Mouse (Mus musculus) embryonic facial prominence, embryonic 13.5 days (tissue): ENCODE results near the gene Tubg1. TPM values are rescaled to one million over a fixed set of nuclear protein-coding genes. Genes with fewer than 3 reads are reported as not detected.

Experiments
- ATAC-seq: fragments of 200-750 bp; cut with Nextera tagmentation; 2 replicates; pipeline ENCODE4 v1.8.0; 2017; ENCODE audit warnings: low read depth; ENCODE audit not compliant: insufficient number of reproducible peaks, insufficient read depth, low FRiP score, low TSS enrichment
- H3K27ac ChIP-seq: fragments of 300-500 bp; sonication (generic); 2 replicates; pipeline ENCODE4 v1.5.1; 2015; ENCODE audit warnings: moderate library complexity, mild to moderate bottlenecking, inconsistent platforms
- H3K27me3 ChIP-seq: fragments of 300-500 bp; sonication (generic); 2 replicates; pipeline ENCODE4 v1.6.1; 2015; ENCODE audit warnings: mild to moderate bottlenecking, inconsistent platforms
- H3K36me3 ChIP-seq: fragments of 300-500 bp; sonication (generic); 2 replicates; pipeline ENCODE4 v1.6.1; 2015; ENCODE audit warnings: mild to moderate bottlenecking, inconsistent platforms
- H3K4me1 ChIP-seq: fragments of 300-500 bp; sonication (generic); 2 replicates; pipeline ENCODE4 v1.6.1; 2015; ENCODE audit warnings: inconsistent platforms
- H3K4me2 ChIP-seq: fragments of 300-500 bp; sonication (generic); 2 replicates; pipeline ENCODE4 v1.6.1; 2015; ENCODE audit warnings: moderate library complexity, mild to moderate bottlenecking, inconsistent platforms
- H3K4me3 ChIP-seq: fragments of 300-500 bp; sonication (generic); 2 replicates; pipeline ENCODE4 v1.5.1; 2015; ENCODE audit warnings: mild to moderate bottlenecking, inconsistent platforms
- H3K9ac ChIP-seq: fragments of 300-500 bp; sonication (generic); 2 replicates; pipeline ENCODE4 v1.6.1; 2015; ENCODE audit warnings: mild to moderate bottlenecking, inconsistent platforms
- H3K9me3 ChIP-seq: fragments of 300-500 bp; sonication (generic); 2 replicates; pipeline ENCODE4 v1.6.1; 2016; ENCODE audit warnings: inconsistent platforms
- WGBS: fragments of 180-500 bp; shearing (Covaris S2); methylation state at CpG from one replicate; pipeline ENCODE4 v1.1.7; 2015; ENCODE audit warnings: mixed read lengths; 5-methylcytosine and 5-hydroxymethylcytosine counted together
- polyA plus RNA-seq: library from polyadenylated mRNA; unstranded; fragments of >200 nt; fragmentation: Nextera tagmentation; extraction: Ambion mirVana; gene quantifications from 2 replicates; pipeline ENCODE4 v1.2.1, GENCODE M21; 2015

Gene Tubg1
- polyA plus RNA-seq, 1 experiment from 2014 or later = 77.2 TPM

DNA sequence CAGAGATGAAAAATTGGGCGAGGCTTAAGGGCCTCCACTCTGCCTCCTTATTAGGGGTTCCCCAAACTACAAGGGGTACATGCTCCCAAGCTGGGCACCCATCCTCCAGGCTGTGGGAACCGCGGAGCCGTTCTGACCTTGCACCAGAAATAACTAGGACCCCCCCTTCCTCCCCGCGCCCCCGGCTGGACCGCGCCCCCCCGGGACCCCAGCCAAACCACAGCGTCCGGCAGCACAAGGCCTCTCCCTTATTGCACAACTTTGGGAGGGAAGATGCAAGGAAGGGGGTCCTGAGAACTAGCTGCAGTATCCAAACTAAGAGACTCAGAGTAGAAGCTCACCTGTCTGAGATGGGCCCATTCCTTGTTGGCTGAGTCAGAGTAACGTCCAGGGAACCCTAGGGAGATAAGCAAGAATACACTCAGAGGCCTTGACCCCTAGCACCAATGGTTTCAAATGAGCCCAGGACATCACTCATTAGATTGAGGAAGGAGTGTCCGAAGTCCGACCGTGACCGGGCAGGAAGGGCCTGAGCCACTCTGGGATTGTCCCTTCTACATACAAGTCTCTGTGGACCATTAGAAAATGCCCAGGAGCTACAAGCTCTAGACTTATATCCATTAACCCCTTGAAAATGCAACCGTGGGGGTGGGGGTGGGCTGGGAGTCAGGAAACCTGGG lies 48.7 kb downstream of the Tubg1 start:
- Histone ChIP-seq H3K27me3 (peaks cover 79% of the 10 kb centered on the region), H3K4me2 (peak overlapping the region; percentile 92), H3K4me1 (peaks cover 66% of the 10 kb centered on the region), H3K9me3 (no peaks in the 10 kb centered on the region), H3K27ac (no peak overlapping the region), H3K4me3 (0 out of 2 replicates have a peak overlapping the region, but pooled peaks have one; percentile 1), H3K36me3 (peaks cover 30% of the 10 kb centered on the region), H3K9ac (no peak overlapping the region)
- no peak for ATAC-seq
- WGBS = 59% methylated on average over 15 of the region's 18 CpGs

DNA sequence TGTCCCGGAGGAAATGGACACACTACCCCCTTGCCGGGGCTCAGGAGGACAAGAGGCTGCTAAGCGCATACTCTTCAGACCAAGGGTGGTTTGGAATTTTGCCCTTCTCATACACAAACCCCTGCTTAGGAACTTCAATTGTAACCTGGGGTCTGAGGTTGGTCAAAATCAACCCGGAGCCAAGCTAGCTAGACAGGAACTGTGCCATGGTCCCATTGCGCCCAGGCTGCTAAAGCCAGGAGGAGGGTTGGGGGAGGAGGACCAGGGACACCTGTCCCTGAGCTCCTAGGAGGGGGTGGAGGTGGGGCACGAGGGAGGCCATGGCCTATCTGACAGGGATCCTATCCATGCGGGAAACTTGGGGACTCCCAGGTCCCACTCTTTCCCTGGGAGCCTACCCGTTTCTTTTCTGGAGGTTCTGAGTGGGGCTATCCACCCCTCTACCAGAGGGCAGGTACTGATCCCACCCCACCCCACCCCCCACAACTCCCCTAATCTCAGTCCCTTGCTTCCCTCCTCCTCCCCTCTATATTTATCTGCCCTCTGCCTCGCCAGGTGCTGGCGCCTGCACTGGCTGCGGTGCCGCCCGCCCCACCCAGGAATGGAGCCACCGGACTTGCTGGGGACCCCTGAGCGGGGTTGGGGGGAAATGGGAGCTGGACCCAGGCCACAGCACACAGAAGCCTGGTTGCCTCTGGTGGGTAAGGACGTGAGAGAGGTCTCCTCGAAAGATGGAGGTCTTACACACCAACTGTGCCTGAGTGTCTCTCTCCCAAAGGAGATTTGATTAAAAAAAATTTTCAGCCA lies 49.8 kb downstream of the Tubg1 start:
- peak overlapping the region; percentile 92 for H3K4me2 ChIP-seq
- H3K4me3 ChIP-seq = peak overlapping the region; percentile 76
- no peak for ATAC-seq
- H3K36me3 ChIP-seq = peaks cover 24% of the 10 kb centered on the region
- H3K27me3 ChIP-seq = peaks cover 79% of the 10 kb centered on the region
- 14% methylated on average over 17 of the region's 17 CpGs for WGBS
- H3K27ac ChIP-seq = no peak overlapping the region
- H3K9me3 ChIP-seq = no peaks in the 10 kb centered on the region
- peaks cover 66% of the 10 kb centered on the region for H3K4me1 ChIP-seq
- H3K9ac ChIP-seq = peak overlapping the region; percentile 79

DNA sequence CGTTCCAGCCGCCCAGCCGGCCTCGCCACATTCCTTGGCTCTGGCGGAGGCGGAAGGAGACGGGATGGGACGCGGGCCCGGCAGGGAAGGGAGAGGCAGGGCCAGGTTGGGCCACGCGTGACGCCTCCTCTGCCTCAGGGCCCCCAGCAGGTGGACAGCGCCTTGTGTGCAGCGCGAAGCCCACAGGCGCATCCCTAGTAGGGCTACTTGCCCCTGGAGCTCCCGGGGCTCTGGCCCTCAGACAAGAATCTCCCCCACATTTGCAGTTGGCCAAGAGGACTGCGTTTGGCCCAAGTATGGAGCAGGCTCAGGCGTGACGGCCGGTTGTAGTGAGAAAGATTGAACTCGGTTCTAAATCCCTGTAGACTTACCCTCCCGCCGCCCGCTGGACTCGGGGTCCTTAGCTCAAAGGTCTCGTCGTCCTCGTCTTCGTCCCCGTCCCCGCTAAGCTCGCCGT lies 50.6 kb downstream of the Tubg1 start, which contains the start of gene Cntnap1:
Gene Cntnap1, plus strand, starts transcription at position 170 of the 457 bp plus-strand sequence.
- H3K27me3 ChIP-seq = peaks cover 79% of the 10 kb centered on the region
- H3K36me3 ChIP-seq = peaks cover 19% of the 10 kb centered on the region
- under 1% methylated on average over 35 of the region's 35 CpGs for WGBS
- no peak for ATAC-seq
- H3K4me2 ChIP-seq = peak within 1 kb of the TSS; percentile 92
- H3K9me3 ChIP-seq = no peaks in the 10 kb centered on the region
- peak within 1 kb of the TSS; percentile 60; the same call in 1 of the 2 replicates for H3K27ac ChIP-seq
- H3K4me3 ChIP-seq = peak within 1 kb of the TSS; percentile 76
- peaks cover 66% of the 10 kb centered on the region for H3K4me1 ChIP-seq
- peak within 1 kb of the TSS; percentile 79 for H3K9ac ChIP-seq

DNA sequence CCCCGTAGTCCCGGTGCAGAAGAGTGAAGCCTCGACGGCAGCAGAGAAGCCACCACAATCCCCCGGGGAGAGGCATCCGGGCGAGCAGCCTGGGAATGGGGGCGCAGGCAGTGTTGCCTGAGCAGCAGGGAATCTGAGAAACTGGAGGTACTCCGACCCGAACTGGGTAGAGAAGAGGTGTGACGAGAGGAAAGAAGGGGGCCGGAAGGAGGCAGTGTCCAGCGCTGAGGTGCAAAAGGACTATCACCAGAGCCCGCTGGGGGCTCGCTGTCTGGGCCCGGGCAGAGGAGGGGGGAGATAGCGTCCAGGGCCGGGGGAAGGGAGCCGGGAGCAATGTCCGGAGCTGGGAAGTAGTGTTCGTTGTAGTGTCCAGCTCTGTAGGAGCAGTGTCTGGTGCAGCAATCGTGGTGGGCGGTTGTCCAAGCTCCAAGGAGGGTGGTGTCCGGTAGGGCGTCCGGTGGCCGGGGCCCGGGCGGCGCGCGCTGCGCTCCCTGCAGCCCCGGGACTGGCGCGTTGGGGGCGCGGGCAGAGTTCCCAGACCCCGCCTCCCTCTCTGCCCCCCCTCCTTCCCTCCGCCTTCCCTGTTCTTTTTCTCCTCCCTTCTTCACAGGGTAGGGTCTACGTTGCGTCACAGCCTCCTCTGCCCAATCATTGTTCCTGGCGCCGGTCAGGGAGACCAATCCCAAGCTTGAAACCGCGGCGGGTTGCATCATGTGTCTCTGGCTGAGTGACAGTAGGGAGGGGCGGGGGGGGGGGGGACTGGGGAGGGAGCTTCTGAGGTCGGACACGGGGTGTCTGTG lies 51.3 kb downstream of the Tubg1 start, which contains the start of gene Plekhh3:
Gene Plekhh3, minus strand, starts transcription at position 541 of the 800 bp plus-strand sequence.
- Histone ChIP-seq H3K27me3 (peaks cover 78% of the 10 kb centered on the region), H3K4me2 (peak within 1 kb of the TSS; percentile 92), H3K9ac (peak within 1 kb of the TSS; percentile 79), H3K4me3 (peak within 1 kb of the TSS; percentile 76), H3K4me1 (peaks cover 66% of the 10 kb centered on the region), H3K36me3 (peaks cover 18% of the 10 kb centered on the region), H3K27ac (peak within 1 kb of the TSS; percentile 87), H3K9me3 (no peaks in the 10 kb centered on the region)
- under 1% methylated on average over 50 of the region's 50 CpGs for WGBS
- ATAC-seq = peak; percentile 94

DNA sequence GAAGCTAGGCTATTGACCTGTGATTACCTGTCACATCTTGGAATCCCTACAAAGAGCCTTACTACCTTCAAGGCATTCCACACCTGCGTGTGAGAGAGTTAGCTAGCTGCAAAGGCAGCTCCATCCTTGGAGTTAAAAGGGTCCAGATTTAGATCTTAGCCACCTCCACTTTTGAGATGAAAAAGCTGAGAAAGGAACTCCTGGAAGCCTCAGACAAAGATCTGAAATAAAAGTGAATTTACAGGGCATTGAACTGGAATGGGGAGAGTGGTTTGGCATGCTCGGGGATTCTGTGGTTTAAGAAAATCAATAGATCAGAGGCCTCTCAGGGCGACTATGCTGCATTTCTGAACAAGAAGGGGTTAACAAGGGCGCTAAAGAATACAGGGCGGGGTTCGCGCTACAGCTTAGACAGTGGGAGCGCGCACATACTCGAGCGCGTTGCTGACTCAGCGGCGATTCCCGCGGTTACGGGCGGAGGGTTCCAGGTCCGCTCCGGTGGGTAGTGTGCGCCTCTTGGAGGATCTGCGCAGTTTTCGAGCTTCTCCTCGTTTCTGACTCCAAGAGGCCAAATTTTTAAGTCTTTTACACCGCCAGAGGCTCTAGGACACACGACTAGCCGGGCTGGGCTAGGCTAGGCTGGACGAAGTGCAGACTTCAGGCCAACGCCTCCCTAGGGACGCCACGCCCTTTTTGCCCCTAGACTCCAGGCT lies 52.1 kb downstream of the Tubg1 start:
- Histone ChIP-seq H3K9ac (peak overlapping the region; percentile 71), H3K27ac (peak overlapping the region; percentile 87), H3K4me1 (peaks cover 74% of the 10 kb centered on the region), H3K9me3 (no peaks in the 10 kb centered on the region), H3K4me3 (peak overlapping the region; percentile 76), H3K36me3 (peaks cover 11% of the 10 kb centered on the region), H3K4me2 (peak overlapping the region; percentile 92), H3K27me3 (peaks cover 78% of the 10 kb centered on the region)
- ATAC-seq = no peak
- under 1% methylated on average over 31 of the region's 31 CpGs for WGBS

DNA sequence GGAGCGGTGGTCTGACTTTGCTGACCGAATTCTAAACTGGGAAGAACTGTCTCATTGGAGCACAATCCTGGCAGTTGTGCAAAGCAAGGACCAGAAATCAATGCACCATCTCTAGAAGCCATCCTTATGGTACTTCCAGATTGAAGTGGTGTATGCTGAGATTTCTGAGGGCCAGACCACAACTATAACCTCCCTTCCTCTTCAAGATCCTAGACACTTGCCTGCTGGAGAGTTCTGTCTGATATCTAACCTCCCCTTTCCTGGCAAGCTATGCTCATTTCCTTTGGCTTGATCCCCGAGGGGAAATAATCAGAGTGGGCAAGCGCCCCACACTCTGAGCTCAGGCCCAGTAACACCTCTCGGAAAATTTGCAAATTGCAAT lies 52.7 kb downstream of the Tubg1 start:
- no peak for ATAC-seq
- WGBS = 8% methylated on average over 5 of the region's 5 CpGs
- H3K4me3 ChIP-seq = peak overlapping the region; percentile 76
- H3K4me1 ChIP-seq = peaks cover 80% of the 10 kb centered on the region
- H3K27ac ChIP-seq = peak overlapping the region; percentile 87
- peaks cover 6% of the 10 kb centered on the region for H3K36me3 ChIP-seq
- H3K9ac ChIP-seq = peak overlapping the region; percentile 71
- no peaks in the 10 kb centered on the region for H3K9me3 ChIP-seq
- peak overlapping the region; percentile 92 for H3K4me2 ChIP-seq
- H3K27me3 ChIP-seq = peaks cover 78% of the 10 kb centered on the region

DNA sequence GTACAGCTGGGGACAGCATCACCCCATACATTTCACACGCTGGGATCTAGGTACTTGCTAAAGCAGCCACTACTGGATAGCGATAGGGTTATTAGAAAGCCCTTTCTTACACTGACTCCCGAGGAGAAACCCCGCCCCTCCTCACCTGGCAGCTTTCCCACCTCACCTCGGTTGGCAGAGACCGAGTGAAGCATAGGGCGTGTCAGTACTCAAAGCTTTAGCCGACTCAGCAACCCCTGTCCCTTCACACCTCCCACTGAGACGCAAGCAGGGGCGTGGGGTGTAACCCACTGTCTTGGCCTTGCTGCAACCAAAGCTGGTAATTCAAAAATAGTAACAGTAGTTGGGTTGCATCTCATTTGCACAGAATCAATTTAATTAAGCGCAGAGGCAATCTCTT lies 53.4 kb downstream of the Tubg1 start:
- Histone ChIP-seq H3K27ac (no peak overlapping the region), H3K4me3 (peak overlapping the region; percentile 39), H3K9ac (peak overlapping the region; percentile 56; the same call in 1 of the 2 replicates), H3K36me3 (no peaks in the 10 kb centered on the region), H3K4me2 (peak overlapping the region; percentile 67), H3K9me3 (no peaks in the 10 kb centered on the region), H3K4me1 (peaks cover 79% of the 10 kb centered on the region), H3K27me3 (peaks cover 78% of the 10 kb centered on the region)
- no peak for ATAC-seq
- 6% methylated on average over 11 of the region's 11 CpGs for WGBS

DNA sequence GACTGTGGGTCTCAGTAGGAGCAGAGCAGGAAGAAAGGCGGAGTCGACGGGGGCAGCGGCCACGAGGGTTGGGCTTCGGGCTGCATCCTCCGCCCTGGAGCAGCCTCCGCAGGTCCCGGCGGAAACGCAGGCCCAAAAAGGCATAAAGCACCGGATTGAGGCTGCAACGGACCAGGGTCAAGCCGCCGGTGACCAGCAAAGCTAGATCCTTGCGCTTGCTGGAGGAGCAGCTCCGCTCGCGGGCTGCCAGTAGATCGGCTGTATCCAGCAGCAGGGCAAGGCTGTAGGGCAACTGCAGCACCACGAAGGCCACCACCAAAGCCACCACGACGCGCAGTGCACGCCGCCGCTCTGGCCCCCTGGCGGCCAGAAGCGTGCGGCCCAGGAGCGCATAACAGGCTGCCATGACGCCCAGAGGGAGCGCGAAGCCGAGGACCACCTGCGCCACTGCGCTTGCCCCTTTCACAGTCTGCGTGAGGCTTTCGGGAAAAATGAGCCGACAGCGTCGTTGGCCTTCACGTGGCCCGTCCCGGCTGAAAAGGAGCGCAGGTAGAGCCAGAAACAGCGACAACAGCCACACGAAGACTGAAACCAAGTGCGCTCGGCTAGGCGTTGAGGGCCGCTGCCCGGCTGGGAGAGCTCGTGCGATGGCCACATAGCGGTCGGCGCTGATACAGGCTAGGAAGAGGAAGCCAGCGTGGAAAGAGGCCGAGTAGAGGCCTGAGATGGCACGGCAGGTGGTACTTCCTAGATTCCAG lies 54.1 kb downstream of the Tubg1 start:
- no peak; the same call in 1 of the 2 replicates for ATAC-seq
- Histone ChIP-seq H3K36me3 (no peaks in the 10 kb centered on the region), H3K27me3 (peaks cover 78% of the 10 kb centered on the region), H3K9me3 (no peaks in the 10 kb centered on the region), H3K4me3 (peak overlapping the region; percentile 39), H3K4me2 (peak overlapping the region; percentile 67), H3K4me1 (peaks cover 80% of the 10 kb centered on the region), H3K9ac (peak overlapping the region; percentile 56), H3K27ac (peak overlapping the region; percentile 51; the same call in 1 of the 2 replicates)
- WGBS = 1% methylated on average over 61 of the region's 61 CpGs

DNA sequence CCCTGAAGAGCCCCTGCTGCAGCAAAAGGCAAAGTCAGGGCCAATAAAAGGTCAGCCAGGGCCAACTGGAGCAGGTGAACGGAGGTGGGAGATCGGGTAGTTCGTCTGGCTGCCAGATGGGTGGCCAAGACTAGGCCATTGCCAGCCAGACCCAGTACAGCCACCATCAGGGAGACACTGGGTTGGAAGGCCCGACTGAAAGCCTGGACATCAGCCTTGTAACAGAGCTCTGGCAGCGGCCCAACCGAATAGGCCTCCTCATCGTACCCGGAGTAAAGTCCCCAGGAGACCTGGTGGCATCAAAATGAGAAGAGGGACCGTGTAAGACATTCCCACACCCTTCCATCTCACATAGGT lies 54.6 kb downstream of the Tubg1 start:
- Histone ChIP-seq H3K9me3 (no peaks in the 10 kb centered on the region), H3K27me3 (peaks cover 78% of the 10 kb centered on the region), H3K36me3 (no peaks in the 10 kb centered on the region), H3K4me3 (peak overlapping the region; percentile 39), H3K4me1 (peaks cover 74% of the 10 kb centered on the region), H3K9ac (peak overlapping the region; percentile 56), H3K4me2 (peak overlapping the region; percentile 67), H3K27ac (no peak overlapping the region)
- 26% methylated on average over 9 of the region's 9 CpGs for WGBS
- ATAC-seq = no peak
